In genomic region chr3:10112196-10112595, GRCm38 (mm10) we compare ENCODE assay signal across 22 mouse cellular contexts. TPM values are rescaled to one million over a fixed set of nuclear protein-coding genes. Genes with fewer than 3 reads are reported as not detected.
"Had no signal": no experiment of that assay in that cellular context is flagged by ENCODE, and none has a peak within 500 bp of the region (broad histone marks: within the 10 kb centered on the region; RNA-seq: fewer than 3 reads in every experiment).

No protein-coding gene starts in this region.

- ATAC-seq: forebrain, embryonic 15.5 days; forebrain, postnatal 0 days; intestine, embryonic 16.5 days; liver, embryonic 12.5 days had no signal

- H3K4me3 ChIP-seq: forebrain, embryonic 15.5 days; heart, embryonic 13.5 days; heart, embryonic 15.5 days; hindbrain, embryonic 13.5 days; limb, embryonic 13.5 days; limb, embryonic 15.5 days; liver, embryonic 12.5 days had no signal

- H3K9ac ChIP-seq: forebrain, embryonic 15.5 days; forebrain, postnatal 0 days; heart, embryonic 13.5 days; heart, embryonic 15.5 days; hindbrain, embryonic 13.5 days; limb, embryonic 13.5 days; limb, embryonic 15.5 days; liver, embryonic 12.5 days; liver, embryonic 14.5 days had no signal

- H3K4me1 ChIP-seq: forebrain, embryonic 15.5 days; heart, embryonic 13.5 days; heart, embryonic 15.5 days; hindbrain, embryonic 13.5 days; limb, embryonic 13.5 days; limb, embryonic 15.5 days; liver, embryonic 12.5 days had no signal

- H3K4me2 ChIP-seq: forebrain, embryonic 15.5 days; heart, embryonic 11.5 days; heart, embryonic 13.5 days; heart, embryonic 15.5 days; hindbrain, embryonic 13.5 days; limb, embryonic 13.5 days; limb, embryonic 15.5 days; liver, embryonic 12.5 days had no signal

- H3K27ac ChIP-seq: forebrain, embryonic 15.5 days; heart, embryonic 13.5 days; heart, embryonic 15.5 days; hindbrain, embryonic 13.5 days; limb, embryonic 13.5 days; limb, embryonic 15.5 days; liver, embryonic 12.5 days; liver, embryonic 14.5 days had no signal

- H3K9me3 ChIP-seq: forebrain, embryonic 15.5 days; heart, embryonic 13.5 days; heart, embryonic 15.5 days; hindbrain, embryonic 13.5 days; limb, embryonic 13.5 days; limb, embryonic 15.5 days; liver, embryonic 12.5 days had no signal

- H3K36me3 ChIP-seq: forebrain, embryonic 15.5 days; heart, embryonic 13.5 days; heart, embryonic 15.5 days; hindbrain, embryonic 13.5 days; limb, embryonic 13.5 days; limb, embryonic 15.5 days; liver, embryonic 12.5 days had no signal

- DNase-seq: gastrocnemius, postnatal 14 days; gastrocnemius, postnatal 36 days; heart, adult 18-20 months; heart, postnatal 14 days; heart, postnatal 36 days; kidney, adult 11 months; kidney, adult 9 months; kidney, postnatal 36 days; layer of hippocampus, postnatal 36 days had no signal

- H3K27me3 ChIP-seq: forebrain, embryonic 15.5 days; heart, embryonic 13.5 days; heart, embryonic 15.5 days; hindbrain, embryonic 13.5 days; limb, embryonic 13.5 days; limb, embryonic 15.5 days; liver, embryonic 12.5 days had no signal

RNA-seq across cellular contexts. Expression of gene Gm9833, which starts 24.3 kb away (rescaled TPM):
- polyA plus RNA-seq: large intestine, adult 2 months; liver, adult 2 months had no signal
